Mouse (Mus musculus) spleen, postnatal 36 days (tissue): Measurements from ENCODE around the gene Epas1.

Source experiments
- DNase-seq, 2 experiments: peaks; one replicate each; pipeline ENCODE4 v3.0.0; 2022; ENCODE audit warnings: low spot score in 2 of 2, mixed read lengths in 1 of 2

Epas1 gene

GRCm38 (mm10) chr17:86787805-86788204 is 34.3 kb downstream of the Epas1 start:
- DNase-seq = no peak

GRCm38 (mm10) chr17:86788316-86788715 is 34.8 kb downstream of the Epas1 start:
- no peak for DNase-seq

GRCm38 (mm10) chr17:86791925-86792324 is 38.4 kb downstream of the Epas1 start:
- DNase-seq = no peak

- no peak for DNase-seq
Measured at GRCm38 (mm10) chr17:86795773-86796172, 42.3 kb downstream of the Epas1 start.

GRCm38 (mm10) chr17:86797031-86797430 is 43.5 kb downstream of the Epas1 start:
- no peak for DNase-seq

GRCm38 (mm10) chr17:86798460-86798859 is 45.0 kb downstream of the Epas1 start:
- no peak for DNase-seq

GRCm38 (mm10) chr17:86798951-86799350 is 45.5 kb downstream of the Epas1 start:
- no peak for DNase-seq

GRCm38 (mm10) chr17:86800535-86800934 is 47.0 kb downstream of the Epas1 start:
- no peak for DNase-seq

- no peak for DNase-seq
Measured at GRCm38 (mm10) chr17:86801213-86801815, 47.8 kb downstream of the Epas1 start.

- DNase-seq = peak; percentile 23 to 37
Measured at GRCm38 (mm10) chr17:86801876-86802275, 48.4 kb downstream of the Epas1 start.

- DNase-seq = no peak
Measured at GRCm38 (mm10) chr17:86802351-86802985, 49.0 kb downstream of the Epas1 start.

GRCm38 (mm10) chr17:86803147-86803546 is 49.6 kb downstream of the Epas1 start:
- no peak for DNase-seq

GRCm38 (mm10) chr17:86803653-86804052 is 50.2 kb downstream of the Epas1 start:
- no peak for DNase-seq

GRCm38 (mm10) chr17:86812029-86812428 is 58.5 kb downstream of the Epas1 start:
- DNase-seq = no peak

GRCm38 (mm10) chr17:86814320-86814719 is 60.8 kb downstream of the Epas1 start:
- DNase-seq = no peak

- DNase-seq = no peak
Measured at GRCm38 (mm10) chr17:86815016-86815865, 61.7 kb downstream of the Epas1 start.

GRCm38 (mm10) chr17:86822017-86822737 is 68.7 kb downstream of the Epas1 start:
- no peak for DNase-seq

- no peak for DNase-seq
Measured at GRCm38 (mm10) chr17:86824502-86825162, 71.1 kb downstream of the Epas1 start.

- no peak for DNase-seq
Measured at GRCm38 (mm10) chr17:86825163-86825902, 71.8 kb downstream of the Epas1 start.

- no peak for DNase-seq
Measured at GRCm38 (mm10) chr17:86826376-86826775, 72.9 kb downstream of the Epas1 start.
